Mouse (Mus musculus) layer of hippocampus, adult 2 months (tissue): ENCODE results near the gene Fez2. TPM values are rescaled to one million over a fixed set of nuclear protein-coding genes. Genes with fewer than 3 reads are reported as not detected.

Source experiments
- DNase-seq, 2 experiments: peaks; one replicate each; pipeline ENCODE4 v3.0.0; 2022; ENCODE audit warnings: low spot score in 2 of 2
- H3K27ac ChIP-seq: fragments of 200-600 bp; 2 replicates; pipeline ENCODE4 v1.8.1; 2022
- H3K4me3 ChIP-seq: fragments of 200-600 bp; 2 replicates; pipeline ENCODE4 v1.8.1; 2022; ENCODE audit warnings: mild to moderate bottlenecking
- CTCF ChIP-seq: fragments of 200-600 bp; conservative IDR thresholded peaks from 2 replicates; pipeline ENCODE4 v1.8.1; 2022; ENCODE audit warnings: antibody characterized with exemption, mild to moderate bottlenecking, moderate library complexity
- total RNA-seq, 2 experiments: library from RNA; stranded (reverse); gene quantifications; 2 replicates each; pipeline ENCODE4 v1.2.3; 2021

Fez2 gene
- total RNA-seq, 2 experiments from 2014 or later, result 30.9 to 32.1 TPM

DNA sequence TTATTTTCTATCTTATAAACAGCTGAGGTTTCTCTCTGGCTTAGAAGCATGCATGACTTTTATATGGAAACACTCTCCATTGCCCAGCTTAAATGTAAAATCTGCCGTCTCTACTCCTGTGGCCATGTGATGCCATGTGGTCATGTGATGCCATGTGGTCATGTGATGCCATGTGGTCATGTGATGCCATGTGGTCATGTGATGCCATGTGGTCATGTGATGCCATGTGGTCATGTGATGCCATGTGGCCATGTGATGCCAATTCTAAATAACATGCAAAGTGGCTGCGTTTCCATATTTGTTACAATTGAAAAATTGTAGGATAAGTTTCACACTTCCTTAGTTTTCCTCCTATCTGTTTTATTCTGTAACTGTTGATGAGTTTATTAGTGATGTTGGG is 22.8 kb upstream of the Fez2 start:
- DNase-seq, result no peak
- no peak overlapping the region for H3K27ac ChIP-seq
- TF ChIP-seq CTCF, result no peak
- no peak overlapping the region for H3K4me3 ChIP-seq

GRCm38 (mm10) chr17:78437161-78437560 is 19.2 kb upstream of the Fez2 start:
- no peak for DNase-seq
- no peak for TF ChIP-seq CTCF
- no peak overlapping the region for H3K27ac ChIP-seq
- no peak overlapping the region for H3K4me3 ChIP-seq

DNA sequence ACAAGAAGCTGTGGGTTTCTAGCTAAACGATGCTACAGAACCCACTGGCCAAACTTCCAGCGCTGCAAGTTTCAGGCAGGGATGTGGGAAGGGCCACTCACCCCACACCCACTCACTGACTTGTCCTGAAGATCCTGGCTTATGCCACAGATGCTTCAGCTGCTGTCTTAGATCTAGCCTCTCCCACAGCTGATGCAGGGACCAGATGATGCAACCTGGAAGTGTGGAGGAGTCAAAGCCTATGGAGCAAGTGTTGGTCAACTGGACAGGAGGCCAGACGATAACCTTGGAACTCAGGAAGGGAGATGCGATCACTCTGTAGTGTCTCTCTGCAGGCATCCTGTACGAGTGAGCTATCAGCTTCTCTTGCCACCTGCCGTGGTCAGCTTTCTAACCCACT is 17.7 kb upstream of the Fez2 start:
- DNase-seq, result no peak
- Histone ChIP-seq H3K27ac (no peak overlapping the region), H3K4me3 (no peak overlapping the region)
- TF ChIP-seq CTCF, result no peak

DNA sequence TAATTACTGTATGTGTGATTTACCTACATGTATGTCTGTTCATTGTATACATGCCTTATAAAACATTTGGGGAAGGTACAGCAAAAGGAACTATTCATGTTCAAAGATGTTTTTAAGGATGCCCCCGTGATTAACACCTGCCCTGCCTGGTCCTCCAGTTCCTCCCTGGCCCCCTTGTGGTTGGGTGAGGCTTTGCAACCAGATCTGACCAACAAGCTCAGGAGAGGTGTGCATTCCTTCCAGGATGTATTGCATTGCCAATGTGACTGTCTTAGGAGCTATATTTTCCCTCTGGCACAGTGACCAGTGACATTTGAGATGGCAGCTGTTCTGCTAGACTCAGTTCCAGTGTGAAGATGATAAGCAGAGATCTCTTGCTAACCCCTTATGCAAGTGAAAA is 16.8 kb upstream of the Fez2 start:
- TF ChIP-seq CTCF, result peak; percentile 90
- Histone ChIP-seq H3K27ac (no peak overlapping the region), H3K4me3 (no peak overlapping the region)
- peak in 1 of 2 experiments; percentile 58 for DNase-seq

DNA sequence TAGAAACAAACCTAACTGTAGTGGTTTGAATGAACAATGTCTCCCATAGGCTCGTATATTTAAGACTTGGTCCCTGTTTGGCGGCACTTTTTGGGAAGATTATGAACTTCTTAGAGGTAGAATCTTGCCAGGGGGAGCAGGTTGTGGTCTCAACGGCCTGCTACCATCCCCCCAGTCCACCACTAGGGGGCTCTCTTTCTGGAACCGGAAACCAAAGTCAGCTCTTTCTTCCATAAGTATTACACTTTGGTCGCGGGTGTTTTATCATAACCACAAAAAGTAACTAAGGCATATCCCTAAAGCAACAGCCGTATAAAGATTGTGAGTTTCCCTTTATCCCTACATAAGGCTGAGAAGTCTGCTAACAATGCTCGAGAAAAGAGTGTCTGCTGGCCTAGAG is 12.4 kb upstream of the Fez2 start:
- no peak overlapping the region for H3K4me3 ChIP-seq
- no peak for DNase-seq
- H3K27ac ChIP-seq, result no peak overlapping the region
- TF ChIP-seq CTCF, result peak; percentile 72

- Histone ChIP-seq H3K4me3 (no peak overlapping the region), H3K27ac (no peak overlapping the region)
- TF ChIP-seq CTCF, result no peak
- no peak for DNase-seq
Observed at GRCm38 (mm10) chr17:78429051-78429450, 11.1 kb upstream of the Fez2 start.

DNA sequence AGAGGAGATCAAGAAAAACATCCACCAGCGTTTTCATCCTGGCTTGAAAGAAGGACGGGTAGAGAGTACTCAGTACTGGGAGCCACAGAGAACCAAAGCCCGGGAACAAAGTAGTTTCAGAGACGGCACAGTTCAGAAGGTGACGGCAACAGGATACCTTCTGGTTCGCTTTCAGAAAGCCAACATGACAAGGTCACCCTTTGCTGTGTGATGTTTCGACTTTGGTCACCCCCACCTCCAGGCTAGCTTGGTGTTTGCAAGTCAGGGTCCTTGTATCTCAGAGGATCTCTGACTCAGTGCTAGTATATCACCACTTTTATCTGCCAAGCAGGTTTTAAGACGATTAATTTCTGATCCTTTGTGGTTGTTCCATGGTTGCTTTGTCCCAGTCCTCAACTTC is 7.1 kb upstream of the Fez2 start:
- DNase-seq, result no peak
- no peak for TF ChIP-seq CTCF
- Histone ChIP-seq H3K27ac (no peak overlapping the region), H3K4me3 (no peak overlapping the region)

DNA sequence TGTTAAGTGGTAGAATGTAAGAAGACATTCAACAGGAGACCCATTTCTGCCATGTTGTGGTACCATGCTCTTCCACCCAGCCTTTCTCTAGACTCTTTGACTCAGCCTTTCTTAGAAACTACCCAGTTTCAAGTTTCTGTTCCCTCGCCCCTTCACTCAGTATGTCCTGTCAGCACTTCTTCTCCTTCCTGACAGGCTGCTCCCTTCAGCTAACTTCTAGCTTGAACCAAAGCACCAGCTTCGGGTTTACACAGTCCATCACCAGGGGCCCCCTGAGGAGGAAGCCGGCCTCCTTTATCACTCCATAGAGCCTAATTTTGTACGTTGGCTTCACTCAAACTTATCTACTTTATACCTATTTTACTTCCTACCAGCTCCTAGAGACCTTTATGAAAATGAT is 1.3 kb upstream of the Fez2 start:
- no peak for TF ChIP-seq CTCF

DNA sequence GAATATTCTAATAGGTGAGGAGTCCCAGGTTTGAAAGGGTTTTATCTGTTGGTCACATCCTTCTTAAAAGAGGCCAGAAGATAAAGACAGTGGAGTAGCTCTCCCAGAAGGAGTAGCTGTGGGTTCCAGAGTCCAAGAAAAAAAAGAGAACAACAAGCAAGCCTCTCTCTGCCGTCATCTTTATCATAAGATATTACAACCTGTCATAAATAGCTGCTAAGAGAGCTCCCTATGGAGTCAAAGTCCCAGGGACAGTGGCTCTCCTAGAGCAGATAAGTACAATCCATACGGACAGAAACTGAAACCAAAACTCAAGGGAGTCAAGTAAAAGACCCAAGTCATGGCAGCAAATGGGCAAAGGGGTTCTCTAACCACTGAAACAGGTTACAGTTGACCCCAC is 2.7 kb downstream of the Fez2 start:
- no peak for TF ChIP-seq CTCF
- no peak for DNase-seq
- no peak overlapping the region for H3K4me3 ChIP-seq
- no peak overlapping the region for H3K27ac ChIP-seq

More for the DNA sequence above, 1.3 kb upstream of the Fez2 start:
- DNase-seq, result no peak
- no peak overlapping the region for H3K27ac ChIP-seq
- no peak overlapping the region for H3K4me3 ChIP-seq

DNA sequence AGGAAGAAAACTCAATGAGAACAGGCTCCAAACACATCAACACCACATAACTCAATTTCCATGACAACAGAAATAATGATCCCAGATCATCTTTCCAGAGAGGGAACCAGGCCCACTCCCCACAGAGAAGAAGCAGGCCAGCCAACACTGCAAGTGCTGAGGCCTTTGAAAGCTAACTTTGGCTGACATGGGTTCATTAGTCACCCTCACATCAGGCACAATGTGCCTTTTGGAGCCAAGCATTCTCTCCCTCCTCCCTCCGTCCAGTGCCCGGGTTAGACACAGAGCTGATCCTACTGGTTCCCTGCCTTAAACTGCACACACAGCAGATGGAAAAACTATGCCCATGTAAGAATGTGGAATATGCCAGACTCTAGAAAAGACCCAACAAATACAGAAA is 8.1 kb downstream of the Fez2 start:
- DNase-seq, result no peak
- H3K4me3 ChIP-seq, result no peak overlapping the region
- TF ChIP-seq CTCF, result no peak
- no peak overlapping the region for H3K27ac ChIP-seq

DNA sequence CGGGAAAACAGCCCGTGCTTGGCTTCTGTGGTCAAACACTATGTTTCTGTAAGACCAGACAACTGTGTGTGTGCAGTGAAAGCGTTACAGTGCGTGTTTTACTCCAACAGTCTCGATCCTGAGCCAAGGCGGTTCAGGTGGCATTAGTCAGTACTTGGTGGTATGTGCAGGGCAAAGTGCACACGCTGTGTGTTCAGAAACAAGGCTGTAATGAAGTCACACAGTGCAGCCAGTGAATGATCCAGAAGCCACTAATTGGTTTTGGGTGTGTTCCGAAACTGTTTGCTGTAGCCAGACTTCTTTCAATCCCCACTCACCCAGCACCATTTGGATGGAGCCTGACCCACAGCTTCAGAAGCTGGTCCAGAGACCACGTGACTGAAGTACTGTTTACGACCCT is 9.6 kb downstream of the Fez2 start:
- Histone ChIP-seq H3K27ac (no peak overlapping the region), H3K4me3 (no peak overlapping the region)
- DNase-seq, result no peak
- no peak for TF ChIP-seq CTCF

GRCm38 (mm10) chr17:78407581-78407980 is 10.4 kb downstream of the Fez2 start:
- no peak for DNase-seq
- H3K27ac ChIP-seq, result no peak overlapping the region
- H3K4me3 ChIP-seq, result no peak overlapping the region
- no peak for TF ChIP-seq CTCF

- Histone ChIP-seq H3K4me3 (no peak overlapping the region), H3K27ac (no peak overlapping the region)
- no peak for DNase-seq
- no peak for TF ChIP-seq CTCF
Observed at GRCm38 (mm10) chr17:78406854-78407253, 11.1 kb downstream of the Fez2 start.

GRCm38 (mm10) chr17:78405336-78405735 is 12.6 kb downstream of the Fez2 start:
- no peak overlapping the region for H3K27ac ChIP-seq
- DNase-seq, result no peak
- H3K4me3 ChIP-seq, result no peak overlapping the region
- no peak for TF ChIP-seq CTCF

DNA sequence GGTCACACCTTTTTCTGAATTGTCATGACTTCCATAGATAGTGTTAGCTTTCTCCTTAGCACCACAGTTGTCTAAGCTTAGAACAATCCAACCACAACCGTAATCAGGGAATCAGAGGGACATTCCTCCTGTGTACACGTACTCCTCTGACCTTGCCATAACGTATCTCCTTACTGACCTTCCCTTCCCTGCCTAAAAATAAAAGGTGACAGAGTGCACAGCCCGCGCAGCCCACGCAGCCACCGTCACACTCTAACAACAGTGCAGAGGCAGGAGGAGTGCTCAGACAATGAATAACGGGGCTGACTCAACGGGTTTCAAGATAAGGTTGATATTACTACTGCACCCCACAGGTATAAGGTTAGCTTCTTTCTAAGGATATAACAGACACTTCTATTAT is 14.1 kb downstream of the Fez2 start:
- TF ChIP-seq CTCF, result no peak
- H3K4me3 ChIP-seq, result no peak overlapping the region
- no peak for DNase-seq
- no peak overlapping the region for H3K27ac ChIP-seq
